Mouse (Mus musculus): ENCODE measurements around the gene 2310061I04Rik. TPM values are rescaled to one million over a fixed set of nuclear protein-coding genes. Genes with fewer than 3 reads are reported as not detected.

Gene 2310061I04Rik
- total RNA-seq, 4 experiments from 2014 or later: 52.7 to 68.7 (median 62.6) TPM

DNA sequence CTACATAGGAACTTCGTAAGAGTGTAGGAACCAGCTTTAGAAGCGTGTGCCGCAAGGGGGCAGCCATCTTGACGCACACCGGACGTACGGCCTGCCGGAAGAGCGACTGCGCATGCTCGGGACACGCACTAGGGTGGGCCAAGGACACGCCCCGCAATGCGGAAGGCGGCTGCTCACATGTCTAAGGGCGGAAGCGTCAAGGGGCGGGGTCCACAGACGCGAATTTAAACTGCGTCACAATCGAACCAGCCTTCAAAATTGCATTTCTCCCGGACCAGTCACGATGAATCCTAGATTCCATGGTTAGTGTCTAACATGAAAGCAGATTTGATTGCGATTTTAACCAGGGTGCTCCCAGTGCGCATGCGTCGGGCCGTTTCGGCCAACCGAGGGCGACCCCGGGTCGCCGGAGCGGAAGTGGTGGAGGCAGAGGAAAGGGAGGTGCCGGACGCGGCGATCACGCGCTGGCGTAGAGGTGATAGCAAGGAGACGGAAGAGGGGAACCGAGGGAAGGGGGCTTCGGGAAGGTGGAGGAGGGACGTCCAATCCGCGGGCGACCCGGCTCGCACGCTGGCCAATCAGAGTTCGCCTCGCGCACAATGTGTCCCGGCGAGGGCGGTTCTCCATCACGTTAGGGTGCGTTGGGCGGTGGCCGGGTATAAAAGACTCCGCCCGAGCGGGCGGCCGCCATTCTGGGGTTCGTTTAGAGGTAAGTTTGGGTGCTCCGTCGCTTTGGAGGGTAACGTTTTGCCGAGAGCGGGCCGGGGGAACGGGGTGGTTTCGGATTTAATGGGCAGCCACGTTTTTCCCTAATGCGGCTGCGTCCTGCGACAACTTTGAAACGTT lies 19.3 kb upstream of the 2310061I04Rik start, which contains the start of the genes Mrps18b and Ppp1r10:
Mrps18b (minus strand) TSS at position 93 of the 846 bp plus-strand sequence.
Ppp1r10 (plus strand) TSS at position 138 of the 846 bp plus-strand sequence.
- DNase-seq (ENCODE audit: low spot score in 2 of 2): peak; percentile 97 to 99

DNA sequence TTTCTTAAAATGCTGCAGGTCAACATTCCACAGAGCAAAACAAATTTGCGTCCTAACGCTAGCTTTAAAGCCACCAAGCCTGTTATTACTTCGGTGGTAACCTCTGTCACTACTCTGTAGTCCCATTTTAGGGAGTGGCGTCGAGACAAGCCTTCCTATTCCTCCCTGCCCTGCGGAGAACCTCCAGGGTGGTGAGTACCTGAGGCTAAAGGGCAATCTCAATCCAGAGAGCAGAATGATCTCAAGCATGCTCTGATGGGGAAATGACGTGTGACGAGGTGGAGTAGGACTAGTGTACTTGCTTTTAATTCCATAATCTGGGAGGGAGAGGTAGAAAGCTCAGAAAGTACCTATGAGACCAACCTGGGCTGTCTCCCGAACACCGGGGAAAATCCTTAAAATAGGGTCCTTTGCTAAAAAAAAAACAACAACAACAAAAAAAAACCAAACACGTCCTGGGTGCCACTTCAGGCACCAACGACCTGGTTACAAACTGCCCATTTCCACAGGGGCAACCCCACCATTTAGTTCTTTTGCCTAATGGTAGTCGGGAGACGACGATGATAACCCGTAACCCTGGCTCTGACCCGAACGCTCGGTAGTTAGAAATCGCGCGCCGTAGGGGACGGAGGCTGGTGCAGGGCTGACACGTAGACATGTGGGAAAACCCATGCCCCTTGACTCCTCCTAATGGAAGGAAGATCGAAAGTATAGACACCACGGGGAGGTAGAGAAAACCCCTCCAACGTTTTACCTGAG lies 18.5 kb upstream of the 2310061I04Rik start:
- no peak for DNase-seq (ENCODE audit: low spot score in 2 of 2)

DNA sequence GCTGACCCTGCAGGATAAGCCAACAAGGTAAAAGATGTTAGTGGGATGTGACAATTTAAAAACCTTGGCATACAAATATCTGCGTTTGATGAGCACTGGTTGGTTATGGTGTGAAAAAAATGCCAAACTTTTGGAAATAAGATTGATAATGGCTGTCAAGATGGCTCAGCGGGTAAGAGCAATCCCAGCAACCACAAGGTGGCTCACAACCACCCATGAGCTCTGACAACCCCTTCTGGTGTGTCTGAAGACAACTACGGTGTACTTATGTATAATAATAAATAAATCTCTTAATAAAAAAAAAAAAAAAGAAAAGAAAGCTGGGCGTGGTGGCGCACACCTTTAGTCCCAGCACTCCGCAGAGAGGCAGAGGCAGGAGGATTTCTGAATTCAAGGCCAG lies 17.7 kb upstream of the 2310061I04Rik start:
- DNase-seq (ENCODE audit: low spot score in 2 of 2): no peak

GRCm38 (mm10) chr17:35909919-35910369 lies 12.7 kb upstream of the 2310061I04Rik start, which contains the start of gene Atat1:
Gene Atat1 (minus strand): TSS chr17:35910075.
- peak; percentile 88 to 91 for DNase-seq (ENCODE audit: low spot score in 2 of 2)

DNA sequence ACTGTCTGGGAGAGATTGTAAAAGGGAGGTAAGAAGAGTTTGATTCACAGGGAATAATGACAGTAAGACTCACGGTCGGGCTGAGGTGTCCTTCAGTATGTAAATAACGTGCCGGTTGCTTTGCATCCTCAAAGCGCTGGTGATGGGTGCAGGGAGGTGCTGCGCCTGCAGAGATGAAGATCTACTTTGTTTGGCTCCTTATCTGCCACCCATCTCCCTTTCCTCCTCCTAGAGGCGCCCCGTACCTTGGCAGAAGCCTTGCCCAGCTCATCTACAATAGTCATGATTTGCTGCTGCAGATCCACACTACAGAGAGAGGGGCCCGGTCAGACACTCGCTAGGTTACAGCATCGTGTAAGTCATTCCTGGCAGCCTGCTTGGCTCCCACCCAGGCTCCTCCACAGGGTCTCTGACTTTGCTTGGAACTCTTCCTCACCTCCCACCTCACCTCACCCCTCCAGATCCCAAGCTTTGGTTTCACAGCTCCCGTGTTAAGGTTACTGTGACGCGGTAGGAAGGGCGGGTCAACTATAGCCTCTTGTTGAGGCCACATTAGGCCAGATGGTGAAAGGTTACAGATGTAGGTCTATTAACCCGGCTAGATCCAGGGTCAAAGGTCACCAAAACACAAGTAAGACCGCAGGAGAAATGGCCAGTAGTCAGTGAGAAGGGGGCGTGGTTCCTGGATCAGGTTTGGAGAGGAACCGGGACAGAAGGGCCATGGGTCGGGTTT lies 12.1 kb upstream of the 2310061I04Rik start:
- DNase-seq (ENCODE audit: low spot score in 2 of 2): no peak

- no peak for DNase-seq (ENCODE audit: low spot score in 2 of 2)
Observed at GRCm38 (mm10) chr17:35907609-35908008, 10.4 kb upstream of the 2310061I04Rik start.

DNA sequence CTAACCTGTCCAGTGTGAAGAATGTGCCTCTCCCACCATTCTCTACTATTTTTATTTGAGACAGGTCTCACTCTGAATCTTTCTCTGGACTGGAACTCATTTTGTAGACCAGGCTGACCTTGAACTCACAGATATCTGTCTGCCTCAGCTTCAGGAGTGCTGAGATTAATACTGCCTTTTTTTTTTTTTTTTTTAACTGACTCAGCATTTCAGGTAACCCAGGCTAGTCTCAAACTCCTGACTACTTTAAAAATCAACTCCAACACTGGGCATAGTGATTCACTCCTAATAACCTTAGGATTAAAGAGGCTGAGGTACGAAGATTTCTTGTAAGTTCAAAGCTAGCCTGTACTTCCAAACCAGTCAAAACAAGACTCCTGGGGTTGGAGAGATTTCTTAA lies 8.4 kb upstream of the 2310061I04Rik start:
- no peak for DNase-seq (ENCODE audit: low spot score in 2 of 2)

DNA sequence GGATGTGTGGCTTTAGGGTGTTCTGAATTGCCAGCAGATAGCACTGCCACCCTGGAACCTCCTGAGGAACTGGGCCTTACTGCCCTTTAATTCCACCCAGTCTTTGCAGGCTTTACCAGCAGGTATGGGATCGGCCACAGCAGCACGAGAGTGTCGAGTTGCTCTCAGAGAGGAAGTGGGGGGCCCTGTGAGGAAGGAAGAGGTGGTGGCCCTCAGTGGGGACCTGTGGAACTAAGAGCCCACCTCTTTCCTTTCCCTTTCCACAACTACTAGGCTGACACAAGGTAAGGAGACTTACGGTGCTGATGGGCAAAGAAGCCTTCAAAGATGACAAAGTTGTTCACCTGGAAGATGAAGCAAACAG lies 6.7 kb upstream of the 2310061I04Rik start:
- DNase-seq (ENCODE audit: low spot score in 2 of 2): no peak

GRCm38 (mm10) chr17:35903343-35903991 lies 6.2 kb upstream of the 2310061I04Rik start:
- no peak for DNase-seq (ENCODE audit: low spot score in 2 of 2)

DNA sequence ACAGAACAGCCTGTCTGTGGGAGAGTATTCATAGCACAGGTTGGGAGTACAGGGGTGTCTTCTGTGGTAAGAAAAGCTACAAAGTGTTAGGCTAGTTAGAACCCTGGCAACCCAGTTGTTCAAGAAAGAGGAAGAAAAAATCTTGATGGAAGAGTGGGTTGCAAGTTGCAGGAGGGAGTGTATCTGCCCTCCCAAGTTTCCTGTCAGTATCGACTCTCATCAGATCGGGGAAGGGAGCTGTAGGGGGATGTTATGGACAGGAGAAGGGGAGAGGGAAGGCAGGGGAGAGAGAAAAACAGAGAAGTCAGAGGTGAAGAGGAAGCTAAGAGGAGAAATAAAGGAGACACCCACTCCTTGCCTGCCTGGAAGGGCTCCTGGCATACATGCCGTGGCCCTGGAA lies 3.4 kb upstream of the 2310061I04Rik start:
- DNase-seq (ENCODE audit: low spot score in 2 of 2): no peak

DNA sequence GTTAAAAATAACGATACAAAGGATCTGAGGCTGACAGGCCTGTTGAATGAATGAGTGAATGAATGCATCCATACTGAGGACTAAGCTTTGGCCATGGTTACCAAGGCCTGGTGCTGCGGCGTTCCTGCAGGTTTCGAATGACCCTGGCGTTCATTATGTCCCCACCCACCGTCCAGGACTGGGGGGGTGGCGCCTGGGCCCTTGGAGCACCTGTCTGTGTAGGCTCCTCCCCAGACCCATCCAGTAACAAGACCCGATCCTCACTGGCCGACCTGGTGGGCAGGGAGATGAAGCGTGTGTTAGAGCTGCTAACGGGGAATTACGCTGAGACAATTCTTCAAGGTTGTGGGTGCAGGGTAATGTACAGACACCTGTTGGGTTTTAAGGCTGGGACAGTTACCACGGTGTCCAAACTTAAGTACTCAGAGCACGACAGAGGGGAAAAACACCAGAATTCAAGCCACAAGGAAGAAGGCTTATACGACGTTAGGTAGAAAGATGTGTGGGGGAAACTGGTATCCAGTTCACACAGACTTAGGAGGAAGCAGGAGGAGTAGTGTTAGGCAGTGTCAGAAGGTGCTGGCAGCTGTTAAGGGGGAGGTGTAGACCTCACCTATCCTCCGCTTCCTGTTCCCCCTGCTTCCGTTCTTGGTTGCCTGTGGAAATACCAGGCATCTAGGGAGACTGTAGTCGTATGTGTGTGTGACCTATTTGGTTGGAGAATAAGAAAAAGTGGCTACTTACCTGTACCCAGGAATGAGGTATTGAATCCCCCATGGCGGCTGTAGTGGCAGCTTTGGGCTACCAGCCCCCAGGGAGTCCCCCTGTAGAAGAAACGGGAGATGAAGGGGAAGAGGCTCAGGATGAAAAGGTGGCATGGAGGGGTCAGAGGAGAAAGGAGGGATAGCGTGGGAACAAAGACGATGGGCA lies 678 bp upstream of the 2310061I04Rik start:
- peak in 1 of 2 experiments; percentile 30 for DNase-seq (ENCODE audit: low spot score in 2 of 2)

GRCm38 (mm10) chr17:35887725-35888124 lies 9.5 kb downstream of the 2310061I04Rik start:
- no peak for DNase-seq (ENCODE audit: low spot score in 2 of 2)

GRCm38 (mm10) chr17:35883777-35884176 lies 13.5 kb downstream of the 2310061I04Rik start:
- no peak for DNase-seq (ENCODE audit: low spot score in 2 of 2)

DNA sequence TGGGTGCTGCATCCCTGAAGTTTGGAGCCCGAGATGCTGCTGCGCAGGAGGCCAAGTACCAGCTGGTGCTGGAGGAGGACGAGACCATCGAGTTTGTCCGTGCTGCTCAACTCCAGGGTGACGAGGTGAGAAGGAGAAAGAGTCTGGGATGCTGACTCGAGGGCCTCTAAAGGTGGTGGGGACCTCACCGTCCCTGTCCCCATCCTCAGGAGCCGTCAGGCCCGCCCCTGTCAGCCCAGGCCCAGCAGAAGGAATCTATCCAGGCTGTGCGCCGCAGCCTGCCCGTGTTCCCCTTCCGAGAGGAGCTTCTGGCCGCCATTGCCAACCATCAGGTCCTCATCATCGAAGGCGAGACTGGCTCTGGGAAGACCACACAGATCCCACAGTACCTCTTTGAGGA lies 14.3 kb downstream of the 2310061I04Rik start:
- DNase-seq (ENCODE audit: low spot score in 2 of 2): no peak

- DNase-seq (ENCODE audit: low spot score in 2 of 2): peak; percentile 84 to 91
Observed at GRCm38 (mm10) chr17:35879245-35880057, 17.8 kb downstream of the 2310061I04Rik start, which contains the start of gene Dhx16. Gene Dhx16 (plus strand): TSS chr17:35879819.

DNA sequence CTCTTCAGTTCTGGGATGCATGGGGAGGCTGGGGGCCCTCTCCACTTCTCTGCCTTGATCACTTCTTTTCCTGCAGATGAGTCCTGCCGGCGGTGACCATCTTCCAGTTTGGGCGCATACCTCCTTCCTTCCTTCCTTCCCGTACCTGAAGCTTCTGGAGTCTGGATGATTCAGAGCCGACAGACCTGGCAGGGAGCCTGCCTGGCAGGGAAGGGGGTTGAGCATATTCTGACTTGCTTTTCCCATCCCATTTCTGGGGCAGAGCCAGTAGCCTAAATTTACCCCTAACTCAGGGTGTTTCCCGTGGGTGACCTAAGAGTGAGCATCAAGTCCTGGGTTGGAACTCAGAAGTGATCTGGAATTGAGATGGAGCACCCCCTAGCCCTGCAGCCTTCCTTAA lies 22.5 kb downstream of the 2310061I04Rik start:
- DNase-seq (ENCODE audit: low spot score in 2 of 2): no peak

DNA sequence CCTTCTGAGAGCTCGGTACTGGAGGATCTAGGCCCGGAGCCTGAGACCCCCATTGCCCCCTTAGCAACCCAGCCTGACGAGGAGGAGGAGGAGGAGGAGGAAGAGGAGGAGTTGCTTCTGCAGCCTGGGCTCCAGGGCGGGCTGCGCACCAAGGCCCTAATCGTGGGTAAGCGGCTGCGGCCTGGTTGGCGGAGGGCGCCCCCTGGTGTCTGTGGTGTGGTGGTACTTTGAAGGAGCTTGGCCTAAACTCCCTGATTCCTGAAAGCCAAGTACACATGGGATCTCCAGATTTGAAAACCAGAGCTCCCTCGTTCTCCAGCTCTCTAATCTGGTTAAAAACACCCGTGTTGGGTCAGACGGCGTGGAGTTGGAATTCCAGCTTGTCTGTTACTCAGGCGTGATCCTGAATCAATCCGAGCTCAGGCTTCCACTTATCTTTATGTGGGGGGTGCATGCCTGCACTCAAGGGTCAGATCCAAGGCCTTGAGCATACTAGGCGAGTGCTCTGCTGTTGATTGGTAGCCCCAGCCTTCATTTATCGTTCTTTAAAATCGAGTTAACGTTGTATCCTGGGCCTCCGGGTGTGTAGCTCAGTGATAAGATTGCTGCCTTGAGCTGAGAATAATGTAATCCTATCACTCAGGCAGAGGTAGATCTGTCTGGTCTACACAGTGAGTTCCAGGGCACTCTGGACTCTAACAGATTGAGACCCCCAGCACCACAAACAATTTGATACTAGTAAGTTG lies 23.3 kb downstream of the 2310061I04Rik start:
- peak; percentile 71 to 80 for DNase-seq (ENCODE audit: low spot score in 2 of 2)

Measured in gastrocnemius, adult 8-10 months (tissue).